Mouse (Mus musculus) lung, postnatal 0 days (tissue): Measurements from ENCODE around the gene Igfbp1. TPM values are rescaled to one million over a fixed set of nuclear protein-coding genes. Genes with fewer than 3 reads are reported as not detected.

Source experiments
- ATAC-seq: fragments of 200-750 bp; cut with Nextera tagmentation; 2 replicates; pipeline ENCODE4 v1.8.0; 2017; ENCODE audit warnings: moderate library complexity
- DNase-seq: peaks from one replicate; pipeline ENCODE4 v3.0.0-alpha.2; 2016; ENCODE audit warnings: low spot score
- H3K27ac ChIP-seq: fragments of 300-500 bp; sonication (generic); 2 replicates; pipeline ENCODE4 v1.5.1; 2014; ENCODE audit warnings: antibody characterized with exemption, mild to moderate bottlenecking, low read length, mixed read lengths
- H3K27me3 ChIP-seq: fragments of 300-500 bp; sonication (generic); replicated peaks from 2 replicates; pipeline ENCODE4 v1.6.1; 2014; ENCODE audit warnings: low read length, mixed read lengths; ENCODE audit not compliant: insufficient read depth
- H3K36me3 ChIP-seq: fragments of 300-500 bp; sonication (generic); 2 replicates; pipeline ENCODE4 v1.6.1; 2014; ENCODE audit warnings: low read length, mixed read lengths; ENCODE audit not compliant: insufficient read depth
- H3K4me1 ChIP-seq: fragments of 300-500 bp; sonication (generic); 2 replicates; pipeline ENCODE4 v1.6.1; 2014; ENCODE audit warnings: antibody characterized with exemption, low read depth, low read length, mixed read lengths; ENCODE audit not compliant: insufficient read depth
- H3K4me2 ChIP-seq: fragments of 300-500 bp; sonication (generic); replicated peaks from 2 replicates; pipeline ENCODE4 v1.6.1; 2014; ENCODE audit warnings: low read depth, mild to moderate bottlenecking, low read length, moderate library complexity, mixed read lengths
- H3K4me3 ChIP-seq: fragments of 300-500 bp; sonication (generic); 2 replicates; pipeline ENCODE4 v1.5.1; 2014; ENCODE audit warnings: low read depth, low read length
- H3K9ac ChIP-seq: fragments of 300-500 bp; sonication (generic); replicated peaks from 2 replicates; pipeline ENCODE4 v1.6.1; 2014; ENCODE audit warnings: low read depth, mild to moderate bottlenecking
- H3K9me3 ChIP-seq: fragments of 300-500 bp; sonication (generic); 2 replicates; pipeline ENCODE4 v1.6.1; 2016; ENCODE audit warnings: low read length, mixed read lengths
- CTCF ChIP-seq: IDR thresholded peaks from 2 replicates; pipeline ENCODE4 v1.5.1; 2016; ENCODE audit warnings: antibody characterized with exemption, mild to moderate bottlenecking
- EP300 ChIP-seq: IDR thresholded peaks from 2 replicates; pipeline ENCODE4 v1.6.1; 2016; ENCODE audit warnings: antibody characterized with exemption, mild to moderate bottlenecking, control low read depth
- WGBS: fragments of 180-500 bp; shearing (Covaris S2); extraction: QIAGEN DNeasy Blood & Tissue Kit; methylation state at CpG from one replicate; pipeline ENCODE4 v1.1.7; 2014; 5-methylcytosine and 5-hydroxymethylcytosine counted together
- polyA plus RNA-seq: library from polyadenylated mRNA; unstranded; fragments of >200 nt; fragmentation: Nextera tagmentation; extraction: Ambion mirVana; gene quantifications from 2 replicates; pipeline ENCODE4 v1.2.1, GENCODE M21; 2015

Gene Igfbp1
- polyA plus RNA-seq, 1 experiment from 2014 or later, result 0.69 TPM

DNA sequence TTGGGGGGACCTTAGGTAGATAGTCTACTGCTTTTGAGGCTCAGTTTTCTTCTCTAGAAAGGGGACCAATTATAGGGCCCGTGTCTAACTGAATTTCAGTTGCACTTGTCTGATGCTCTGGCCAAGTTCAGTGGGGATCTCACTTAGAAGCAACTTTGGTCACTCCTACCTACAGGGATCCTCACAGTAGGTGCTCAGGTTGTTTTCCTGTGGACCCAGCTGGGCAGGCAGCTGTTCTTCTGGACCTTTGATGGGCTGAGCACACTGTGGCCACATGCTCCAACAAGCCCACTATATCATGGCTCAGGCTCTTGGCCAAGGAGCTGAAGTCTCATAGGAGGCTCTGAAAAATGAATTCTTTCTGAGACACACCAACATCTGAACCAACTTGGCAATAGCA lies 47.2 kb downstream of the Igfbp1 start:
- Histone ChIP-seq H3K9me3 (no peaks in the 10 kb centered on the region), H3K27me3 (no peaks in the 10 kb centered on the region), H3K4me2 (no peak overlapping the region), H3K4me1 (no peaks in the 10 kb centered on the region), H3K4me3 (no peak overlapping the region), H3K9ac (no peak overlapping the region), H3K36me3 (no peaks in the 10 kb centered on the region), H3K27ac (no peak overlapping the region)
- no peak for ATAC-seq
- WGBS, result 74% methylated on average over 1 of the region's 1 CpGs
- TF ChIP-seq CTCF (no peak), EP300 (no peak)
- DNase-seq, result no peak

DNA sequence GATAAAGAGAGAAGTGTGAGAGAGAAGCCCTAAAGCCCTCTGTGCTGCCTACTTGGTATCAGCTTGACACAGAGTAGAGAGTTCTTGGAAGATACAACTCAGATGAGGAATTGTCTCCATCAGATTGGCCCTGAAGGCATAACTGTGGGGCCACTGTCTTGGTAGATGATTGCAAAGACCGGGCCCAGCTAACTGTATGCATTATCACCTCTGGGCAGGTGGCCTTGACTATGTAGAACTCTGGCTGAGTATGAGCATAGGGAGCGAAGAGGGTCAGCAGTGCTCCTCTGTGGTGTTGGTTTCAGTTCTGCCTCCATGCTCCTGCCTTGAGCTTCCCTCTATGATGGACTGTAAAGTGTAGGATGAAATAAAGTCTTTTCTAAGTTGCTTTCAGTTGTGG lies 52.8 kb downstream of the Igfbp1 start:
- no peaks in the 10 kb centered on the region for H3K4me1 ChIP-seq
- H3K27ac ChIP-seq, result no peak overlapping the region
- H3K36me3 ChIP-seq, result no peaks in the 10 kb centered on the region
- ATAC-seq (no peak), DNase-seq (no peak)
- no peak for TF ChIP-seq CTCF
- no peak for TF ChIP-seq EP300
- H3K27me3 ChIP-seq, result no peaks in the 10 kb centered on the region
- no peak overlapping the region for H3K4me2 ChIP-seq
- no peak overlapping the region for H3K4me3 ChIP-seq
- WGBS, result 71% methylated on average over 2 of the region's 2 CpGs
- H3K9ac ChIP-seq, result no peak overlapping the region
- no peaks in the 10 kb centered on the region for H3K9me3 ChIP-seq

DNA sequence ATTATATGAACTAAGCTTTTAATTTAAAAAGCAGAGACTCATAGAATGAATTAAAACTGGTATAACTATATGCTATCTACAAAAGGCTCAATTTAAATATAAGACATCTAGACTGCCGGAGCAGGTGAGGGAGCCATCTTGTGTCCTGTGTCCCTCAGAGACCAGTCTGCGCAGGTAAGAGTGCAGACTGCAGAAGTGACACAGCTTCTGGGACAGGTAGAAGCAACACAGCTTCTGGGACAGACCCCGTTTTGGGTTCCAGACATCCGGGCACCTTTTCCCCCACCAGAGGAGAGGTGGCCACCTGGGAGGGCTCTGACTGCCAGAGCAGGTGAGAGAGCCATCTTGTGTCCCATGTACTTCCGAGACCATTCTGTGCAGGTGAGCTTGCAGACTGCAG lies 53.3 kb downstream of the Igfbp1 start:
- DNase-seq, result no peak
- no peak overlapping the region for H3K4me2 ChIP-seq
- H3K27me3 ChIP-seq, result no peaks in the 10 kb centered on the region
- no peak for TF ChIP-seq EP300
- no peak for TF ChIP-seq CTCF
- no peak overlapping the region for H3K9ac ChIP-seq
- H3K4me1 ChIP-seq, result no peaks in the 10 kb centered on the region
- no peaks in the 10 kb centered on the region for H3K36me3 ChIP-seq
- WGBS, result 85% methylated on average over 5 of the region's 5 CpGs
- ATAC-seq, result no peak
- H3K27ac ChIP-seq, result no peak overlapping the region
- no peak overlapping the region for H3K4me3 ChIP-seq
- H3K9me3 ChIP-seq, result no peaks in the 10 kb centered on the region

Other genes starting within 250 kb of the Igfbp1 start
- gene Adcy1, start 134.3 kb upstream of the Igfbp1 start, polyA plus RNA-seq, result 0.24 and 0.31 TPM in 2 replicates
- not detected in 2 replicates for gene Gm11985, start 9.2 kb upstream of the Igfbp1 start, polyA plus RNA-seq
- gene Igfbp3, start 16.1 kb downstream of the Igfbp1 start, polyA plus RNA-seq, result 23.7 and 45.9 TPM in 2 replicates